Mouse (Mus musculus) neural tube, embryonic 12.5 days (tissue): ENCODE data around the gene Ablim1. TPM values are rescaled to one million over a fixed set of nuclear protein-coding genes. Genes with fewer than 3 reads are reported as not detected.

ENCODE experiments used
- ATAC-seq: fragments of 200-750 bp; cut with Nextera tagmentation; 2 replicates; pipeline ENCODE4 v1.8.0; 2017; ENCODE audit warnings: low read depth, mild to moderate bottlenecking, moderate TSS enrichment, moderate library complexity; ENCODE audit not compliant: low FRiP score
- H3K27ac ChIP-seq: fragments of 300-500 bp; sonication (generic); 2 replicates; pipeline ENCODE4 v1.5.1; 2016
- H3K27me3 ChIP-seq: fragments of 300-500 bp; sonication (generic); replicated peaks from 2 replicates; pipeline ENCODE4 v1.6.1; 2016; ENCODE audit warnings: mild to moderate bottlenecking
- H3K36me3 ChIP-seq: fragments of 300-500 bp; sonication (generic); 2 replicates; pipeline ENCODE4 v1.6.1; 2016; ENCODE audit warnings: mild to moderate bottlenecking
- H3K4me1 ChIP-seq: fragments of 300-500 bp; sonication (generic); 2 replicates; pipeline ENCODE4 v1.6.1; 2016
- H3K4me2 ChIP-seq: fragments of 300-500 bp; sonication (generic); replicated peaks from 2 replicates; pipeline ENCODE4 v1.6.1; 2016; ENCODE audit warnings: mild to moderate bottlenecking
- H3K4me3 ChIP-seq: fragments of 300-500 bp; sonication (generic); 2 replicates; pipeline ENCODE4 v1.5.1; 2016
- H3K9ac ChIP-seq: fragments of 300-500 bp; sonication (generic); 2 replicates; pipeline ENCODE4 v1.6.1; 2016; ENCODE audit warnings: mild to moderate bottlenecking
- H3K9me3 ChIP-seq: fragments of 300-500 bp; sonication (generic); 2 replicates; pipeline ENCODE4 v1.6.1; 2016; ENCODE audit warnings: mild to moderate bottlenecking
- WGBS: fragments of 180-500 bp; shearing (Covaris S2); methylation state at CpG from one replicate; pipeline ENCODE4 v1.1.7; 2016; 5-methylcytosine and 5-hydroxymethylcytosine counted together
- polyA plus RNA-seq: library from polyadenylated mRNA; unstranded; fragments of >200 nt; fragmentation: Nextera tagmentation; extraction: Ambion mirVana; gene quantifications from 2 replicates; pipeline ENCODE4 v1.2.1, GENCODE M21; 2016

Ablim1 gene
- polyA plus RNA-seq, 1 experiment from 2014 or later: 34.9 TPM

DNA sequence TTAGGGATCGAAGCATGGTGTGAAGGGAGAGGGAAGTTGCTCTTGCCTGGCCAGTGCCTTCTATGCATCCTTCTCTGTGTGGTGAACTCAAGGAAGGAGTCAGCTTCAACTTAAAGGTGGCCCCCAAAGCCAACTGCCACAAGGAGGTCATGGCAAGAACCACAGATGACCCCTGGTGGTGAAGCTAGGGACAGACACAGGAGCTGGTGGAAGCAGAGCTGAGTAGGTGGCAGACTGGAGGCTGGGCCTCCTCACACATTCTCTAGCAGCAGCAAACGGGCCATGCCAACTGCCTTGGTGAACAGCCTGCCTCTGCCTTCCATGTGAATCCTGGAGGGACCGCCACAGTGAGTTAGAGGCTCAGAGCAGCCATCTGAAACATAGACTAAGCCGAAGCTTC is 283.1 kb downstream of the Ablim1 start:
- Histone ChIP-seq H3K4me3 (no peak overlapping the region), H3K9me3 (peaks cover 4% of the 10 kb centered on the region; the same call in 1 of the 2 replicates), H3K36me3 (no peaks in the 10 kb centered on the region), H3K9ac (no peak overlapping the region), H3K27me3 (no peaks in the 10 kb centered on the region), H3K4me2 (no peak overlapping the region), H3K4me1 (no peaks in the 10 kb centered on the region), H3K27ac (no peak overlapping the region)
- WGBS: 71% methylated on average over 4 of the region's 4 CpGs
- no peak for ATAC-seq

DNA sequence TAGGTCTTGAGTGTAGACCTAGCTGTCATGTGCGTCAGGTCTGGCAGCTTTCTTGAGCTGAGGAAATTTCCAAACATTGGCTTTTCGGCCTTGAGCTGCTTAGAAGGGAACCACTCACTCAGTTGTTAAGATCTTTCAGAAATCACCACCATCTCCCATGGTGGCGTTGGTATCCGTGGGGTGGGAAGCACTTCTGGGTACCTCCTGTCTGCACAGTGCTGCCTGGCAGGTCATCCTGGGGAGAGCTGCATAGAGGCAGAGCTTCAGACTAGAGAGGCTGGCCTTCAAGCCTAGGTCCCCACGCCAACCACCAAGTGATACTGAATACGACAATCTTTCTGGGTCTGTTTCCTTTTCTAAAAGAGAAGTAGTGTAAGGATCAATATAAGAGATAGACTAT is 285.3 kb downstream of the Ablim1 start:
- no peak for ATAC-seq

DNA sequence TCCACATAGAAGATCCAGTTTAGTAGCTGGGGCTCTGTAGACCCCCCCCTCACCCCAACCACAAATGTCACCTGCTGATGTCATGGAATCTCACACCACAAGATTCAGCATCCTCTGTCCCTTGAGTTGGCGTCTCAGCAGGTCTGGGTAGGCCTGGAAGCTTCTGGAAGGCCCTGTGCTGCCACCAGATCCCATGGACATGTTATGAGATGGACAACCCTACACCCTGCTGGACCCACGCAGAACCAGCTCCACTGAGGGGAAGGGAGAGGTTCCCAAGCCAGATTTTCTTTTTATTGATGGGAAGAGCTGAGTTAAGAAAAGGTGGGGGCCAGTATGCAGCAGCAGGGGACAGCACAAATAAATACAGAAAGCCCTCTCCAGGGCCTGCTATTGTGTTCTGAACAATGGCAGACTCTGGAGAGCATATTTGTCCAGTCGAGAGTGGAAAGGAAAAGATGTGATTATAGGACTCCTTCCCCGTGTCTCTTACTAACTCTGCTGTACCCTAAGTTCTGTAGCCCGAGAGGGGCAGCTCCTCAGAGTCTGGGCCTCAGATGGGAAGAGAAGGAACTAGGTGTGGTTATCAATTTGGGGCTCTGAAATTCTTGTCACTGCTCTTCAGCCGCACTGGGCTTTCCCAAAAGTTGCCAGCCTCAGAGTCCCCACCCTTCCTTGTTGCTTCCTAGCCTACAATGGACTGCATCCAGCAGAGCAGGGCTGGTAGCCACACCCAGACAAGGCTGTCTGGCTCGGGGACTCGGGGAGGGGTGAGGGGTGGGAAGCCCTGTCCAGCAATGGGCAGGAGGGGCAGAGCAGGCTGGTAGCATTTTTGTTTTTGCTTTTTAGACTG is 286.2 kb downstream of the Ablim1 start:
- no peaks in the 10 kb centered on the region for H3K27me3 ChIP-seq
- H3K9ac ChIP-seq: no peak overlapping the region
- H3K4me3 ChIP-seq: no peak overlapping the region
- H3K36me3 ChIP-seq: no peaks in the 10 kb centered on the region
- no peak overlapping the region for H3K27ac ChIP-seq
- H3K4me2 ChIP-seq: no peak overlapping the region
- WGBS: 44% methylated on average over 8 of the region's 8 CpGs
- H3K4me1 ChIP-seq: no peaks in the 10 kb centered on the region
- no peak for ATAC-seq
- peaks cover 6% of the 10 kb centered on the region; the same call in 1 of the 2 replicates for H3K9me3 ChIP-seq

More for the DNA sequence above, 285.3 kb downstream of the Ablim1 start:
- Histone ChIP-seq H3K4me1 (no peaks in the 10 kb centered on the region), H3K4me3 (no peak overlapping the region), H3K27ac (no peak overlapping the region), H3K36me3 (no peaks in the 10 kb centered on the region), H3K4me2 (no peak overlapping the region), H3K9me3 (peaks cover 6% of the 10 kb centered on the region; the same call in 1 of the 2 replicates), H3K9ac (no peak overlapping the region), H3K27me3 (no peaks in the 10 kb centered on the region)
- WGBS: 93% methylated on average over 6 of the region's 6 CpGs

DNA sequence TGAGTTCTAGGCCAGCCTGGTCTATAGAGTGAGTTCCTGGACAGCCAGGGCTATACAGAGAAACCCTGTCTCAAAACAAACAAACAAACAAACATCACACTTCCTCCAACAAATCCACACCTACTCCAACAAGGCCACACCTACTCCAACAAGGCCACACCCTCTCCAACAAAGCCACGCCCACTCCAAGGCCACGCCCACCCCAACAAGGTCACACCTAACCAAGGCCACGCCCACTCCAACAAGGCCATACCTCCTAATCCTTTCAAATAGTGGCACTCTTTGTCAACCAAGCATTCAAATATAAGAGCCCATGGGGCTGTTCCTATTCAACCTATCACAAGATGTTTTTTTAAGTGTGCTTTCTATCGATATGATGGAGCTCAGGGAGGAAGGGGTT is 288.2 kb downstream of the Ablim1 start:
- whole genome bisulfite sequencing: 79% methylated on average over 4 of the region's 4 CpGs
- H3K27me3 ChIP-seq: no peaks in the 10 kb centered on the region
- H3K36me3 ChIP-seq: no peaks in the 10 kb centered on the region
- H3K9ac ChIP-seq: no peak overlapping the region
- H3K4me2 ChIP-seq: no peak overlapping the region
- ATAC-seq: no peak
- no peak overlapping the region for H3K27ac ChIP-seq
- H3K9me3 ChIP-seq: peaks cover 6% of the 10 kb centered on the region; the same call in 1 of the 2 replicates
- no peaks in the 10 kb centered on the region for H3K4me1 ChIP-seq
- H3K4me3 ChIP-seq: no peak overlapping the region

DNA sequence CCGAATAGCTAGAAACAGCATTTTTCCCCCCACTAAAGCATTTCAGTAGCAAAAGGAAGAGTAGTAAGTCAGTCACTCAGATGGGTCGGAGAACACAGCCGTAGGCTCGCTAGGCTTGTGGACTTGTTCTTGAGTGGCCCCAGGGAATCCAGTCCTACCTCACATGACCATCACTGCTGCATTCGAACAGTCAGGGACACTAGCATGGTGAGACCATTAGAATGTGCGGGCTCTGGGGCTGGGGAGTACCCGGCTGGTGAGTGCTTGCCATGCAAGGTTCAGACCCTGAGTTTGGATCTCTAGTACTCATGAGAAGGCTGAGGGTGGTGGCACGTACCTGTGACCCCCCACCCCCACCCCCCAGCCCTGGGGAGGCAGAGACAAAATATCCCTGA is 296.9 kb downstream of the Ablim1 start:
- Histone ChIP-seq H3K4me2 (no peak overlapping the region), H3K27me3 (no peaks in the 10 kb centered on the region), H3K27ac (no peak overlapping the region), H3K4me1 (no peaks in the 10 kb centered on the region), H3K4me3 (no peak overlapping the region), H3K9me3 (no peaks in the 10 kb centered on the region), H3K9ac (no peak overlapping the region), H3K36me3 (no peaks in the 10 kb centered on the region)
- 83% methylated on average over 8 of the region's 8 CpGs for WGBS
- no peak for ATAC-seq

DNA sequence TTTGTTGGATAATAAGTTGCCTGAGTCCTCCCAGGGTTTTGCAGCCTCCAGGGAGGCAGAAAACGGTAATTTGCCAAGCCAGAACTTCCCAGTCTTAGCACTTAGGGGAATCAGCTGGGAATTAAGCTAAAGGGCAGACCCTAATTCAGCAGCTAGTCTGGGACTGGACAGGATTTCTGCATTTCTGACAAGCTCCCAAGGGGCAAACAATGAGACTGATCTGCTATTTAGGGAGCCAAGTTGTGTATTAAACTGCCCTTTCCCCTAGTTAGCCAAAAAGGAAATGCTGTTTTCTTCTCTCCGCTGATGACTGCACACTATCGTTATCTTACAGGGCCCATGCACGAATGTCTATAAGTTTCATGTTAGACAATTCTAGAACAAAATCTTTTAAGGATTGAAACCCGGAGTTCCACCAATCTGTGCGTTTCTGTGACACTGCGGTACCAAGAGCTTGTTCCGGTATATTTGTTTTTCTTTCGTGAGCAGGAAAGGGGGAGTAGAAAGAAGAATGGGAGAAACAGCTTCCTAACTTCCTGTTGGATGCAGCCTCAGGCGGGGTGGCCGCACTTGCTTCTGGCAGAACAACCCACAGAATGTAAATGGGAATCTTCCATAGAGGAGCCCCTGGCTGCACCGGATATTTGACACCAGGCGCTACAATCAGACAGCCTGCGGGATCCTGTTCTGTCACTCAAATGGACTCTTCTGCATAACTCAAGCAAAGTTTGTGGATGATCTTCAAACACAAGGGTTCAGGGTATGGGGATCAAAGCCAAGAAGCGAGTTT is 297.5 kb downstream of the Ablim1 start:
- WGBS: 63% methylated on average over 15 of the region's 15 CpGs
- Histone ChIP-seq H3K27me3 (no peaks in the 10 kb centered on the region), H3K27ac (no peak overlapping the region), H3K9ac (no peak overlapping the region), H3K4me2 (no peak overlapping the region), H3K36me3 (no peaks in the 10 kb centered on the region), H3K4me1 (no peaks in the 10 kb centered on the region), H3K4me3 (no peak overlapping the region), H3K9me3 (no peaks in the 10 kb centered on the region)
- no peak for ATAC-seq

DNA sequence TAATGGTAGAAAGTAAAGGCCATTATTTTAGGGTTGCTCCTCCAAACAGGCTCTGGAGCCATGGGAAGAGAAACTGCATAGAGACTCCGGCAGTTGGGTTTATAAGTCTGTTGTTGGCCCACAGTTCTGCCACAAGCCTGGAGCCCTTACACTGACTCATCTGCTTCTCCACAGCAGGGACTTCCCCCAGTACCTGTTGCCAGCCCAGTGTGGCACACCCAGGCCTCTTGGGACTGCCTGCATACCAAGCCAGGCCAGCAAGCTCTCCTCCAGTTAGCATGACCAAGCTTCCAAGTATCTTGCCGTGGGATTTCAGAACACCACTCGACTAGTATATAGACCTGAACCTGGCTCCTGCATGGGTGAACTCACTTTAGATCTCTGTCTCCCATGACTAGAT is 299.9 kb downstream of the Ablim1 start:
- Histone ChIP-seq H3K9me3 (no peaks in the 10 kb centered on the region), H3K4me3 (no peak overlapping the region), H3K9ac (no peak overlapping the region), H3K36me3 (no peaks in the 10 kb centered on the region), H3K4me2 (no peak overlapping the region), H3K4me1 (no peaks in the 10 kb centered on the region), H3K27ac (no peak overlapping the region), H3K27me3 (no peaks in the 10 kb centered on the region)
- no peak for ATAC-seq
- 83% methylated on average over 3 of the region's 3 CpGs for WGBS

DNA sequence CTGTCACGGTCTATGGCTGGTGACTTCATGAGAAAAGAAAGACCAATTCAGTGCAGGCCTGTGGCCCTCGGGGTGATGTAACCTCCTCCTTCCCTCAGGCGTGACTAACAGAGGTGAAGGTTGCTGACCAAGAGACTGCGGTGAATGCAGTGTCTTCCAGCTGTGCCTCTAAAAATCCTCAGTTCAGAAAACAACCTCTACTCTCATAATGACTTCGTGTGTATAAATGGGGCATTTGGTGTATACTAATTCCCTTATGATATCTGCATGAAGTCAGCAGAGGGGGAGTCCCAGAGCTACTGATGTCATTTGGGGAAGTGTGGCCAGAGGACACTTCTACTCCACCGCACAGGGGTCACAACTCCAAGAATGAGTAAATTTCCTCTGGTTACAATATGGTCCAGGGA is 301.4 kb downstream of the Ablim1 start:
- no peak overlapping the region for H3K4me3 ChIP-seq
- H3K9me3 ChIP-seq: no peaks in the 10 kb centered on the region
- no peak overlapping the region for H3K27ac ChIP-seq
- H3K4me2 ChIP-seq: no peak overlapping the region
- 46% methylated on average over 6 of the region's 6 CpGs for WGBS
- H3K36me3 ChIP-seq: no peaks in the 10 kb centered on the region
- H3K9ac ChIP-seq: no peak overlapping the region
- no peak for ATAC-seq
- H3K4me1 ChIP-seq: peaks cover 2% of the 10 kb centered on the region; the same call in 1 of the 2 replicates
- peaks cover 9% of the 10 kb centered on the region; the same call in 1 of the 2 replicates for H3K27me3 ChIP-seq

DNA sequence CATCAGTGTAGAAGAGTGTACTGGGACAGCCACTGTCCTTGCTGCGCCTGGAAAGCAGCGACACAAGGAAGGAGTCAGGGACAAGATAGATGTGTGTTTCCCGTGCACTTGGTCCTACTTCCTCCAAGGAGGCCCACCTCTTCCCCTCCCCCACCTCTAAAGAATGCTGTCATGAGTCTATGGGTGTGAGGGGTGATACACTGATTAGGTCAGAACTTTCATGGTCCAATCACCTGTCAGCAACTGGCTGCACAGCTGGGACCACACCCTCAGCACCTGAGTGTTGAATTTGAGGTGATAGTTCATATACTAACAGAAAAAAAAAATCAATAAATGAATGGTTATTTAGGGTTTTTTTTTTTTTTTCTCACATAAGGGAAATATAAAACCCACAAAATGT is 302.7 kb downstream of the Ablim1 start:
- peaks cover 20% of the 10 kb centered on the region for H3K27me3 ChIP-seq
- H3K4me2 ChIP-seq: no peak overlapping the region
- peaks cover 12% of the 10 kb centered on the region for H3K4me1 ChIP-seq
- H3K36me3 ChIP-seq: no peaks in the 10 kb centered on the region
- H3K4me3 ChIP-seq: no peak overlapping the region
- ATAC-seq: no peak
- H3K9ac ChIP-seq: no peak overlapping the region
- H3K27ac ChIP-seq: no peak overlapping the region
- no peaks in the 10 kb centered on the region for H3K9me3 ChIP-seq
- WGBS: 69% methylated on average over 3 of the region's 3 CpGs

DNA sequence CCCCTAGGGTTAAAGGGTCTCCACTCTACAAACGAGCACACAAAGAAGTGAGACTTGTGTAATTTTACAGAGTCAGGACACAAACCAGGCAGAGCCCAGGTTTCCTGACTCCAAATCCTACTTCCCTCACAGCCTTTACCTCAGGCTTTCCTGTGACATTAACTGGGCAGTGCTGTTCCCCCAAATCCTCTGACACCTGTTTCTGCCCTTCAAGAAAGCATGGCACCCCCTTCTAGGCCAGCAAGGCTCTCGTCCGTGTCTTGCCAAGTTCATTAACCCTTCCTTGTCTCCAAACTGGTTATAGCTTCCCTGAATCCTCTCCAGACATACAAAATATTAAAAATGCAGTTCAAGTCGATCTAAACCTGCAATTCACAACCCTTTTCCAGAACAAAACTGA is 304.7 kb downstream of the Ablim1 start:
- peaks cover 12% of the 10 kb centered on the region for H3K4me1 ChIP-seq
- no peak overlapping the region for H3K4me3 ChIP-seq
- 35% methylated on average over 4 of the region's 4 CpGs for WGBS
- no peak overlapping the region for H3K4me2 ChIP-seq
- no peaks in the 10 kb centered on the region for H3K9me3 ChIP-seq
- H3K27me3 ChIP-seq: peaks cover 22% of the 10 kb centered on the region
- no peaks in the 10 kb centered on the region for H3K36me3 ChIP-seq
- no peak overlapping the region for H3K27ac ChIP-seq
- H3K9ac ChIP-seq: no peak overlapping the region
- ATAC-seq: no peak

DNA sequence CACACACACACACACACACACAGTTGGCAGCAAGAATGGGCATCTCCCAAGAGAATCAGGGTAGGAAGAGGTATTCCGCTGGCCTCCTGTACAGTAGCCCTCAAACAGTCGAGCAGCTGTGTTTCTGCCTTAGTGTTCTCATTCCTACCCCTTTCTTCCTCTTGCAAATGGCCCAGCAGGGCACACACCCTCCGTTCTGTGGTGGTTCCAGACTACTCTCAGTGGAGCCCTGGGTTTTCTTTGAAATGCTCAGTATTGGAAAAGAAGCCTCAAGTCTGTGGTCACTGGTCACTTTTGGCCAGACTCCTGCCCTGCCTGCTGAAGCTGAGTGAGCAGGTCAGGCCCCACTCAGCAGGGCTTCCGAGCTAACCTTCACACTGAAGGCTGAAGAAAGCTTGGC is 305.1 kb downstream of the Ablim1 start:
- Histone ChIP-seq H3K4me1 (peaks cover 12% of the 10 kb centered on the region), H3K9me3 (no peaks in the 10 kb centered on the region), H3K9ac (no peak overlapping the region), H3K27ac (no peak overlapping the region), H3K27me3 (peaks cover 22% of the 10 kb centered on the region), H3K36me3 (no peaks in the 10 kb centered on the region), H3K4me3 (no peak overlapping the region), H3K4me2 (no peak overlapping the region)
- WGBS: 47% methylated on average over 4 of the region's 4 CpGs
- no peak for ATAC-seq
